Mouse (Mus musculus) mouse trophoblast stem cell (cell line): ENCODE data around the gene Nfia.

ENCODE experiments used
- in situ Hi-C, 2 experiments: fragments of 300-500 bp; cut with MseI, MboI; formaldehyde crosslinking; loops; 2 replicates in 1 of 2; 3 replicates in 1 of 2; pipeline ENCODE4 v1.15.1; 2025

Nfia gene

DNA sequence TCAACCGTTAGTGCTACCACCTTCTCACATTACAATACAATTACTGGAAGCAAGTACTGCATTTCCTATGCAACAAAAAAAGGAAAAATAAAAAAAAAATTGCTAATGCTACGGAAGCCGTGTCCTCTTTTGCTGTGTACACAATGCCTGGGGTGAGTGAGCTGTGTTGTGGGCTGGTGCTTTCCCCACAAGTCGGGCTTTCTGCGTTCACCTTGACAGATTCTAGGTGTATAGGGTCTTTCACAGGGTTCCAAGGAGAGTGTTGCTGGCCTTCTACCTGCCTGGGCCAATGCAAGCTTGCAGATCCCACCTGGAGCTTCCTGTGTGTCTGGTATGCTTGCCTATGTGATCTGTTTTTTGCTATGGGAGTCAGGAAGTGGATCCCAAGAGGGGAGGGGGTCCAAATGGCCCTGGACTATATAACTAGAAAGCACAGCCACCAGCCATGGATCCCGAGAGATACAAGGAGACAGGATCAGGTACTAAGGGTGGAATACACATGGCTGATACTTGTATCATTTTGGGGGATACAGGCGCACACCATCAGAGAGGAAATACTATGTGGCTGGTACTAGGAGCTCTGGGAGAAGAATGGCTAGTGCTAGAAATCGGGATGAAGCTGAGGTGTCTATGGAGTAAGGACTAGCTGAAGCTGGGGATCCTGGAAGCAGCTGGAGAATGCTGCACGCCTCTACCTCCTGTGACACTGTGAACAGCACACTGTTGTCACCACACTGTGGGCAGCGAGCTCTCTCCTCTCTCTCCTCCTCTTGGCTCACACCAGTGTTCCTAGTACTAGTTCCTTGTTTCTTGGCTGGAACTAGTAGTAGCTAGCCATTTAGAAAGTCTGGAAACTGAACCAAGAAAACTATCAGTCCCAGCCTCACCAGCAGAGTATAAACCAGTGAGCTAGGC is 346.5 kb downstream of the Nfia start:
- in situ Hi-C loops = loop anchor here in 1 of 2 experiments (10.0 kb wide), 1 partner anchor 364 kb away; no protein-coding TSS in a partner anchor

DNA sequence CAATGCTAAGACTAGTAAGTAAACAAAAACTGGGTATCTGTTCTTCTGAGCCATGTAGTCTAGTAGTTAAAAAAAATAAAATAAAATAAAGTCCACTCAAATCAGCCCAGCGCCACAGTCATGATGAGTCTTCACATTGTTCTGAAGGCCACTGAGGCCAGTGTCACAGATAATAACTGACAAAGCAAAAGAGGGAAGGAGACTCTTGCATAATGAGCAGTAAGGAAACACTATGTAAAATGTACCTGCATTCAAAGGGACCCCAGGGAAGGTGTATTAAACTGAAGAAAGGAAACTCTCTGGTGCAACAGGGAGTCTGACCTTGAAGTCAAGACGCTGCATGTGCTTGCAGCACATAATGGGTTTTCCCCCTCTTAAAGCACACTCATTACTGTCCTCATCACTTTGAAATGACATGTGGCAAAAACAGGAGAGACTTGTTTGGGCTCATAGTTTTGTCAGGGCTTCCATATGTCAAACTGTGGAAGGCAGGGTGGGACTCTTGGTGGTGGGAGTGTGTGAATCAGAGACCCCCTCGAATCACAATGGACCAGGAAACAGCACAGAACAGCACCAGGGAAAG is 347.5 kb downstream of the Nfia start:
- in situ Hi-C loops = loop anchor here in 1 of 2 experiments (10.0 kb wide), 1 partner anchor 365 kb away; no protein-coding TSS in a partner anchor

DNA sequence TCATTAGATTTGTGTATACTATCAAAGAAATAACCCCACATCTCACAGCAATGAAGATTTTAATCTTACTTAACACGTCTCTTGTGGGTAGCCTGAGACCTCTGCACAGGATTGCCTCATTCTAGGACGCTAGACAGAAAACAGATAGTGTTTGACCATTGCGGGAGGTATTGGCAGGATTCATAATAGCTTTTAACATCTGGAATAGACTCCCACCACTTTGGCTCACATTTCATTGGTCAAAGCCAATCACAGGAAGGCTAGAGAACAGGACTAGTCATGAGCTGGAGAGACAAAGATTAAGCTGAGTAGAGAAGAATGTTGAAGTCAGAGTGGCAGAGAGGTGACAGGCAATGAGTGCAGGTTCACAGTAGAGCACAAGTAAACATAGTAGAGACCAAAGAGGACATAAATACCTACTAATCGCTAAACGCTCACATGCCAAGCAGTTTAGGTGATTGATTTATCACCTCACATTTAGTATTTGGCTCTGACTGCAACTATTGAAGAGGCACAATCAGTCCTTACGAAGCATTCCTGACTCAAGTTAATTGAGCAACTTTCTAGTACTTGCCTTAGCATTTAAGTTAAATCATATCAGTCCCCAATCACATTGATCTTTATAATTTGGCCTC is 348.3 kb downstream of the Nfia start:
- in situ Hi-C loops = no loop called here

- in situ Hi-C loops = no loop called here
Observed at GRCm38 (mm10) chr4:98126003-98126677, 353.6 kb downstream of the Nfia start.

GRCm38 (mm10) chr4:98130798-98131197 is 358.3 kb downstream of the Nfia start:
- in situ Hi-C loops = no loop called here

DNA sequence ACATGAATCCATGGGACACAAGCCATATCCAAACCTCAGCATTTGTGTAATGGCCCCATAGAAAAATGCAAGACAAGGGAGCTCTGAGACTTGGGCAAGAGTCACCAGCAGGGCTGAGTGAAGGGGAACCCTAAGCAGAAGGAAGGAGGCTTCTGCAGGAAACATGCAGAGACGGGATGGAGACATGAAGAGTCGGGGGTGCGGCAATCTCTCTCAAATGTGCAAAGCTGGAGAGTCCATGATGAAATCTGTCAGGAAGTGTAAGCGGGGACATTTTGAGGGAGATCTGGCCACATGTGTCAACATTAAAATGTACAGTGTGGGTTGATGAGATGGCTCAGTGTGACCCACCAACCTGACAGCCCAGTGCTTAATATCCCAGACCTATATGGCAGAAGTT is 361.5 kb downstream of the Nfia start:
- in situ Hi-C loops = no loop called here

GRCm38 (mm10) chr4:98136072-98136471 is 363.5 kb downstream of the Nfia start:
- in situ Hi-C loops = no loop called here

DNA sequence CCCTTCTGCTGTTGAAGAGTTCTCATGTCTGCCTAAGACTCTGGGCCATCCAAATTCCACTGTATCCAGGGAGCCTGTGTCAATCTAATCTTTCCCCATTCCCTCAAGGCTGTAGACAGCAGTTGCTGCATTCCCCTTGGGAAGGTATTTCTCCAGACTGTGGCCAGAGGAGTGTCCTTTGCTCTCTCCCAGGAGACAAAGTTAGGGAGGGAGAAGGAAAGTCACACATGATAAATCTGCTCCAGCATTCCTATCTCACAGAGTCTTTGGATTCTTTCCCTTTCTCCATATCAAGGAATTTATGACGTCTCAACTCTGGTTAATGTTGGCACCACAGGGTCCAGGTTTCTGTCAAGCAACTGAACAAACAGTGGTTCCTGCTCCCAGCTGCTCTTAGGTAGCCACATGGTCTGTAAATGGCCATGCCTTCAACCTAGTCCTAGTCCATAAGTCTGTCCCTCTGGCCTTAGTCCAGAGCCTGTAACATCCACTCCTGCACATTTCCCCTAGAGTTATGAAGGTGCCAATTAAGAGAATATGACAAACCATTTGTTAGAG is 370.4 kb downstream of the Nfia start:
- in situ Hi-C loops = no loop called here

GRCm38 (mm10) chr4:98150576-98150975 is 378.0 kb downstream of the Nfia start:
- in situ Hi-C loops = no loop called here

GRCm38 (mm10) chr4:98157921-98158320 is 385.4 kb downstream of the Nfia start:
- in situ Hi-C loops = no loop called here

DNA sequence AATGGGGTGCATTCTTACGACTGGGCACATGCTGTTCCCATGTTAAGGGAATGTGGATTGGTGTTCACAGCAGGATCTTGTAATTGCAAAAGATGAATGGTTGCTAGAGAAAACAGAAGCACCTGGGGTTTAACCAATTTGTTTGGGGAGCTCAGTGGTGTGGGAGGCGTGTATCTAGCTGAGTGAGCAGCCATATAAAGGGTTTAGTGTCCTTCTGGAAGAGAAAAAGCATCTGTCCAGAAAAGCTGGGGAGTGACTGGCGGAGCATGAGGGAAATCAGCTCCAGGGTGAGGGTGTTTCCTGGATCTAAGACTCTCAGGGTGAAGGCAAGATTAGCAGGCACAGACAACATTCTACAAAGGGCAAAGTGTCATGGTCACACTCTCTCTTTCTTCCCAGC is 393.8 kb downstream of the Nfia start:
- in situ Hi-C loops = no loop called here
